Mouse (Mus musculus) heart, embryonic 11.5 days (tissue): ENCODE results near the gene Sppl3. TPM values are rescaled to one million over a fixed set of nuclear protein-coding genes. Genes with fewer than 3 reads are reported as not detected.

ENCODE experiments used
- ATAC-seq: fragments of 200-750 bp; cut with Nextera tagmentation; replicated peaks from 2 replicates; pipeline ENCODE4 v1.8.0; 2017; ENCODE audit warnings: moderate library complexity; ENCODE audit not compliant: insufficient number of reproducible peaks, low FRiP score, low TSS enrichment
- H3K27ac ChIP-seq: fragments of 300-500 bp; sonication (generic); 2 replicates; pipeline ENCODE4 v1.5.1; 2014; ENCODE audit warnings: mild to moderate bottlenecking, low read depth, low read length
- H3K27me3 ChIP-seq: fragments of 300-500 bp; sonication (generic); 2 replicates; pipeline ENCODE4 v1.6.1; 2014; ENCODE audit warnings: mild to moderate bottlenecking, low read length, mixed read lengths; ENCODE audit not compliant: control insufficient read depth, insufficient read depth
- H3K36me3 ChIP-seq: fragments of 300-500 bp; sonication (generic); 2 replicates; pipeline ENCODE4 v1.6.1; 2014; ENCODE audit warnings: mild to moderate bottlenecking, low read length, moderate library complexity, mixed read lengths; ENCODE audit not compliant: control insufficient read depth, insufficient read depth
- H3K4me1 ChIP-seq: fragments of 300-500 bp; sonication (generic); 2 replicates; pipeline ENCODE4 v1.6.1; 2014; ENCODE audit warnings: low read length; ENCODE audit not compliant: control insufficient read depth, insufficient read depth
- H3K4me2 ChIP-seq: fragments of 300-500 bp; sonication (generic); 2 replicates; pipeline ENCODE4 v1.6.1; 2014; ENCODE audit warnings: mild to moderate bottlenecking, moderate library complexity
- H3K4me3 ChIP-seq: fragments of 300-500 bp; sonication (generic); 2 replicates; pipeline ENCODE4 v1.5.1; 2014; ENCODE audit warnings: low read depth, low read length
- H3K9ac ChIP-seq: fragments of 300-500 bp; sonication (generic); 2 replicates; pipeline ENCODE4 v1.6.1; 2014; ENCODE audit warnings: mild to moderate bottlenecking, low read depth, low read length, moderate library complexity
- H3K9me3 ChIP-seq: fragments of 300-500 bp; sonication (generic); replicated peaks from 2 replicates; pipeline ENCODE4 v1.6.1; 2016; ENCODE audit warnings: low read length; ENCODE audit not compliant: control insufficient read depth
- WGBS: fragments of 180-500 bp; shearing (Covaris S2); extraction: QIAGEN DNeasy Blood & Tissue Kit; methylation state at CpG from one replicate; pipeline ENCODE4 v1.1.7; 2014; ENCODE audit not compliant: insufficient replicate concordance; 5-methylcytosine and 5-hydroxymethylcytosine counted together
- polyA plus RNA-seq: library from polyadenylated mRNA; unstranded; fragments of >200 nt; fragmentation: Nextera tagmentation; extraction: Ambion mirVana; gene quantifications from 2 replicates; pipeline ENCODE4 v1.2.1, GENCODE M21; 2014

The Sppl3 gene
- polyA plus RNA-seq, 1 experiment from 2014 or later = 18.6 TPM

DNA sequence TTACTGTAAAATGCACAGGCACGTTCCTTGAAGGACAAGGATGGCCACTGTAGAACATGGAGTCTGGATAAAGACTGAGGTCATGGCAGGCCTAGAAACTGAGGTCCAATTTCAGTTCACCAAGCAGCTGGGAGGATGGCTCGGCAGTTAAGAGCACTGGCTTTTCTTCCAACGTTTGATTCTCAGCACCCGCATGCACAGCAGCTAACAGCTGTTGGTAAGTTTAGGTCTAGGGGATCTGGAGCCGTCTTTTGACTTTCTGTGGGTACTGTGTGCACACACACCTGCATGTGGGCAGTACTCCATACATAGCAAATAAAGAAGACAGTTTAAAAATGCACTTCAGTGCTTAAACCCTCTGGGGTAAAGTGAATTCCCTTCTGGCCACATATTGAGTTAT is 70.7 kb downstream of the Sppl3 start:
- no peak for ATAC-seq
- H3K27me3 ChIP-seq = no peaks in the 10 kb centered on the region
- no peak overlapping the region for H3K27ac ChIP-seq
- H3K4me3 ChIP-seq = no peak overlapping the region
- H3K9me3 ChIP-seq = no peaks in the 10 kb centered on the region
- no peak overlapping the region for H3K9ac ChIP-seq
- H3K36me3 ChIP-seq = peaks cover 19% of the 10 kb centered on the region
- no peak overlapping the region for H3K4me2 ChIP-seq
- H3K4me1 ChIP-seq = no peaks in the 10 kb centered on the region
- WGBS = 86% methylated on average over 5 of the region's 5 CpGs

- ATAC-seq = no peak
- 71% methylated on average over 6 of the region's 6 CpGs for WGBS
- Histone ChIP-seq H3K27ac (no peak overlapping the region), H3K4me2 (no peak overlapping the region), H3K4me3 (no peak overlapping the region), H3K9ac (no peak overlapping the region), H3K36me3 (peaks cover 31% of the 10 kb centered on the region), H3K4me1 (no peaks in the 10 kb centered on the region), H3K9me3 (no peaks in the 10 kb centered on the region), H3K27me3 (no peaks in the 10 kb centered on the region)
These were observed 72.6 kb downstream of the Sppl3 start for GRCm38 (mm10) chr5:115083492-115083891.

- Histone ChIP-seq H3K4me1 (no peaks in the 10 kb centered on the region), H3K36me3 (peaks cover 49% of the 10 kb centered on the region), H3K4me2 (no peak overlapping the region), H3K9me3 (no peaks in the 10 kb centered on the region; the same call in 1 of the 2 replicates), H3K9ac (no peak overlapping the region), H3K27me3 (no peaks in the 10 kb centered on the region), H3K4me3 (no peak overlapping the region), H3K27ac (no peak overlapping the region)
- ATAC-seq = no peak
- WGBS = 97% methylated on average over 2 of the region's 2 CpGs
These were observed 74.7 kb downstream of the Sppl3 start for GRCm38 (mm10) chr5:115085675-115086074.

DNA sequence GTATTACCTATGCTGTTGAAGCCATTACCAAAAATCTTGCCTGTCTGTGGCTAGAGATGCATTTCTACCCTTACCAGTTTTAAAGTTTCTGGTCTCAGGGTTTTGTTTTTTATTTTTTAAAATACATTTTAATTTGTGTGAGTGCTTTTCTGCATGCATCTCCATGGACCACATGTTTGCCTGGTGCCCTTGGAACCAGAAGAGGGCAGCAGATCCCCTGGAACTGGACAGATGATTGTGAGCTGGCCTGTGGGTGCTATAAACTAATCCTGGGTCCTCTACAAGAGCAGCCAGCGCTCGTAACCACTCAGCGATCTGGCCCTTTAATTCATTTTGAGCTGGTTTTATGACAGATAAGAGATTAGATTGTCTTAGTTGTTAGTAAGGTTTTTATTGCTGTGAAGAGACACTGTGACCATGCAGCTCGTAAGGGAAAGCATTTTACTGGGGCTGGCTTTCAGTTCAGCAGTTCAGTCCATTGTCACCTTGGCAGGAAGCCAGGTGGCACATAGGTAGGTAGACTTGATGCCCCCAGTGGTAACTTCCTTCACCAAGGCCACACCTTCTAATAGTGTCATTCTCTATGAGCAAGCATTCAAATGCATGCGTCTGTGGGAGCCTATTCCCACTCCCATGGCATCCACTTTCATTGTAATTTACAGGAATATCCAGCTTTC is 78.8 kb downstream of the Sppl3 start:
- ATAC-seq = no peak
- Histone ChIP-seq H3K9ac (no peak overlapping the region), H3K27me3 (no peaks in the 10 kb centered on the region), H3K4me3 (no peak overlapping the region), H3K36me3 (peaks cover 41% of the 10 kb centered on the region), H3K4me2 (no peak overlapping the region), H3K9me3 (no peaks in the 10 kb centered on the region; the same call in 1 of the 2 replicates), H3K4me1 (peaks cover 2% of the 10 kb centered on the region; the same call in 1 of the 2 replicates), H3K27ac (no peak overlapping the region)
- 94% methylated on average over 5 of the region's 5 CpGs for WGBS

- H3K27ac ChIP-seq = no peak overlapping the region
- H3K4me1 ChIP-seq = peaks cover 8% of the 10 kb centered on the region; the same call in 1 of the 2 replicates
- WGBS = 70% methylated on average over 3 of the region's 3 CpGs
- H3K27me3 ChIP-seq = no peaks in the 10 kb centered on the region
- no peak overlapping the region for H3K4me3 ChIP-seq
- H3K4me2 ChIP-seq = no peak overlapping the region
- peaks cover 46% of the 10 kb centered on the region for H3K36me3 ChIP-seq
- no peaks in the 10 kb centered on the region; the same call in 1 of the 2 replicates for H3K9me3 ChIP-seq
- no peak overlapping the region for H3K9ac ChIP-seq
- no peak for ATAC-seq
These were observed 80.1 kb downstream of the Sppl3 start for GRCm38 (mm10) chr5:115091015-115091414.

DNA sequence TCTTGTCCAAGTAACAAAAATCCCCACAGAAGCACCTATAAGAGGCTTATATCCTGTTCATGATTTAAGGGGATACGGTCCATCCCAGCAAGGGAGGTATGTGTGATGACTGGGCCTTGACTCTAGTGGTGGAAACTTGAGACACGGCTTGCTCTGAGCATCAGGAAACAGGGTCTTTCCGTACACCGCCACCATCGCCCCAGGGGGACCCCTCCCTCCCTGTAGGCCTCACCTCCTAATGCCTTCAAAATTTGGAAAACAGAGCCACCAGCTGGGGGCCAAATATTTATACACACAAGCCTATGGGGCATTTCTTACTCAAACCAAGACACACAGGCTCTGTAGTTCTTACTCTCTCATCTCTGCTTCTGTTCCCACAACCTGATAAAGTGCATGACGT is 80.8 kb downstream of the Sppl3 start:
- Histone ChIP-seq H3K4me1 (peaks cover 8% of the 10 kb centered on the region; the same call in 1 of the 2 replicates), H3K9ac (no peak overlapping the region), H3K27me3 (no peaks in the 10 kb centered on the region), H3K36me3 (peaks cover 46% of the 10 kb centered on the region), H3K4me3 (no peak overlapping the region), H3K4me2 (no peak overlapping the region), H3K27ac (no peak overlapping the region), H3K9me3 (no peaks in the 10 kb centered on the region; the same call in 1 of the 2 replicates)
- 90% methylated on average over 6 of the region's 6 CpGs for WGBS
- no peak for ATAC-seq

GRCm38 (mm10) chr5:115098195-115098594 is 87.3 kb downstream of the Sppl3 start, which contains the start of gene Gm10401:
Gm10401 (minus strand) TSS chr5:115098295.
- no peak within 1 kb of the TSS for H3K4me2 ChIP-seq
- H3K9ac ChIP-seq = no peak within 1 kb of the TSS
- H3K9me3 ChIP-seq = no peaks in the 10 kb centered on the region
- WGBS = 94% methylated on average over 8 of the region's 8 CpGs
- H3K36me3 ChIP-seq = peaks cover 34% of the 10 kb centered on the region
- no peak within 1 kb of the TSS for H3K27ac ChIP-seq
- H3K4me3 ChIP-seq = no peak within 1 kb of the TSS
- H3K27me3 ChIP-seq = no peaks in the 10 kb centered on the region
- no peak for ATAC-seq
- peaks cover 8% of the 10 kb centered on the region; the same call in 1 of the 2 replicates for H3K4me1 ChIP-seq

GRCm38 (mm10) chr5:115099530-115099929 is 88.6 kb downstream of the Sppl3 start:
- ATAC-seq = no peak
- Histone ChIP-seq H3K4me1 (peaks cover 6% of the 10 kb centered on the region; the same call in 1 of the 2 replicates), H3K4me3 (no peak overlapping the region), H3K36me3 (peaks cover 36% of the 10 kb centered on the region), H3K27ac (no peak overlapping the region), H3K9me3 (no peaks in the 10 kb centered on the region), H3K27me3 (no peaks in the 10 kb centered on the region), H3K4me2 (no peak overlapping the region), H3K9ac (no peak overlapping the region)
- 78% methylated on average over 5 of the region's 5 CpGs for WGBS

GRCm38 (mm10) chr5:115099991-115100390 is 89.1 kb downstream of the Sppl3 start:
- Histone ChIP-seq H3K9ac (no peak overlapping the region), H3K36me3 (peaks cover 34% of the 10 kb centered on the region)

More at GRCm38 (mm10) chr5:115099991-115100390, 89.1 kb downstream of the Sppl3 start:
- H3K4me3 ChIP-seq = no peak overlapping the region
- H3K27ac ChIP-seq = no peak overlapping the region
- H3K9me3 ChIP-seq = no peaks in the 10 kb centered on the region
- no peaks in the 10 kb centered on the region for H3K27me3 ChIP-seq
- no peak overlapping the region for H3K4me2 ChIP-seq
- ATAC-seq = no peak
- WGBS = 88% methylated on average over 9 of the region's 9 CpGs
- H3K4me1 ChIP-seq = peaks cover 4% of the 10 kb centered on the region; the same call in 1 of the 2 replicates
